Mouse (Mus musculus): ENCODE data around the gene Map3k21.

DNA sequence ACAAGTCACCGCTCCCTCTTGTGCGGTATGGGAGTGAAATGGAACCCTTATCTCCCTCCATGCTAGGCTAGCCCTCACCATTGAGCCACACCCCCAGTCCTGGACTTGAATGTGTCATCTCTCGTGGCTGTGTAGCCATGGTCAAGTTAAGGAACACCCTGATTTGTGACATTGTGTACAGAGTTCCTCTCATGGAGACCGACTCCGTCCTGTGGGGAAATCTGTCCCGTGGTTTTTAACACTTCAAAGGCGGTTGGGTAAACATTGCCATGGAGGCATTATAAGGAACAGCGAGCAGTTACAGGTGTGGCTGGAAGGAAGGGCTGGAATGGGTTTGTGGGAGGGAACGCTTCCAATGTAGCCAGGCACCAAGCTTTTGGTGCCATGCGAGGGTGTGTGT is 6.8 kb downstream of the Map3k21 start:
- no peak for TF ChIP-seq CTCF (IDR thresholded peaks at IDR 0.05)
- TF ChIP-seq EP300 (IDR thresholded peaks at IDR 0.05), result no peak

Data from lung, postnatal 0 days (tissue).